Mouse (Mus musculus) thymus, postnatal 4 days (tissue): ENCODE results near the gene Rhov.

ENCODE experiments used
- DNase-seq: peaks from one replicate; pipeline ENCODE4 v3.0.0; 2021

Gene Rhov

GRCm38 (mm10) chr2:119289014-119289416, 17.9 kb upstream of the Rhov start:
- DNase-seq: peak; percentile 45

GRCm38 (mm10) chr2:119288270-119288882, 17.3 kb upstream of the Rhov start, which contains the start of gene Vps18:
Gene Vps18 (plus strand): TSS chr2:119288740.
- peak; percentile 98 for DNase-seq

- DNase-seq: no peak
Observed at GRCm38 (mm10) chr2:119287372-119287771, 16.3 kb upstream of the Rhov start.

GRCm38 (mm10) chr2:119281899-119282565, 11.0 kb upstream of the Rhov start:
- no peak for DNase-seq

- no peak for DNase-seq
Observed at GRCm38 (mm10) chr2:119277810-119278209, 6.7 kb upstream of the Rhov start.

- no peak for DNase-seq
Observed at GRCm38 (mm10) chr2:119276926-119277325, 5.9 kb upstream of the Rhov start.

- DNase-seq: no peak
Observed at GRCm38 (mm10) chr2:119274126-119274525, 3.1 kb upstream of the Rhov start.

- DNase-seq: no peak
Observed at GRCm38 (mm10) chr2:119270286-119270642, 808 bp downstream of the Rhov start.

GRCm38 (mm10) chr2:119263813-119264212, 7.3 kb downstream of the Rhov start:
- DNase-seq: no peak

GRCm38 (mm10) chr2:119262978-119263377, 8.1 kb downstream of the Rhov start:
- DNase-seq: no peak

- no peak for DNase-seq
Observed at GRCm38 (mm10) chr2:119261326-119261725, 9.7 kb downstream of the Rhov start.

- no peak for DNase-seq
Observed at GRCm38 (mm10) chr2:119260518-119260917, 10.6 kb downstream of the Rhov start.

GRCm38 (mm10) chr2:119254976-119255375, 16.1 kb downstream of the Rhov start:
- DNase-seq: no peak

- peak; percentile 98 for DNase-seq
Observed at GRCm38 (mm10) chr2:119250826-119251478, 20.1 kb downstream of the Rhov start.

- DNase-seq: no peak
Observed at GRCm38 (mm10) chr2:119250377-119250776, 20.7 kb downstream of the Rhov start.

- DNase-seq: no peak
Observed at GRCm38 (mm10) chr2:119249592-119250061, 21.4 kb downstream of the Rhov start.

- no peak for DNase-seq
Observed at GRCm38 (mm10) chr2:119247904-119248303, 23.2 kb downstream of the Rhov start.

- DNase-seq: no peak
Observed at GRCm38 (mm10) chr2:119245246-119245645, 25.8 kb downstream of the Rhov start.

- no peak for DNase-seq
Observed at GRCm38 (mm10) chr2:119242548-119242947, 28.5 kb downstream of the Rhov start.

- DNase-seq: no peak
Observed at GRCm38 (mm10) chr2:119240819-119241186, 30.3 kb downstream of the Rhov start.

- no peak for DNase-seq
Observed at GRCm38 (mm10) chr2:119240075-119240818, 30.8 kb downstream of the Rhov start.

GRCm38 (mm10) chr2:119238671-119239070, 32.4 kb downstream of the Rhov start:
- no peak for DNase-seq

GRCm38 (mm10) chr2:119237871-119238220, 33.2 kb downstream of the Rhov start:
- DNase-seq: peak; percentile 28
